Mouse (Mus musculus) brain, embryonic 14.5 days (tissue): ENCODE measurements around the gene Tcta.

Experiments used
- CTCF ChIP-seq: fragments of 200-500 bp; IDR thresholded peaks from 2 replicates; pipeline ENCODE4 v1.5.1; 2012; ENCODE audit warnings: inconsistent platforms, mild to moderate bottlenecking, moderate library complexity, borderline replicate concordance; ENCODE audit not compliant: insufficient read depth, insufficient read length; ENCODE audit errors: extremely low read depth
- POLR2A ChIP-seq: fragments of 200-500 bp; IDR thresholded peaks from 2 replicates; pipeline ENCODE4 v1.6.1; 2012; ENCODE audit warnings: mild to moderate bottlenecking, inconsistent platforms, borderline replicate concordance; ENCODE audit not compliant: poor library complexity, insufficient read depth, insufficient read length, severe bottlenecking; ENCODE audit errors: extremely low read depth

DNA sequence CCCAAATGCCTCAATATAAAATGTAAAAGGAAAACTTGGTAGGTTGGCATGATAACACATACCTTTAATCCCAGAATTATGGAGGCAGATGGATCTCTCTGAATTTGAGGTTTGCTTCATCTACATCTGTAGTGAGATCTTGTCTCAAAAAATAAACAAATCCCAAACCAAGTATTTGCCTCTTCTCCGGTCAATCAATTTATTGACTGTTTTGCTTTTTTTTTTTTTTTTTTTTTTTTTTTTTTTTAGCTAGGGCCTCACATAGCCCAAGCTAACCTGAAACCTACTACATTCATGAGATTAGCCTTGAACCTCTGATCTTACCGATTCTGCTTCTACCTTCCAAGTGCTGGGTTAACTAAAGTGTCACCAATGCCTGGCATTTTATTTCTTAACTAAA lies 16.6 kb downstream of the Tcta start:
- TF ChIP-seq CTCF: no peak
- TF ChIP-seq POLR2A: no peak
